Mouse (Mus musculus) liver, adult 2 months (tissue): ENCODE measurements at regions not wholly inside any gene's neighbourhood (a gene's known extent, or its start where the extent isn't known, plus 50 kb on each side); places are given as distances from the start of the nearest gene placed in this dataset.

Experiments used
- CTCF ChIP-seq: fragments of 200-500 bp; IDR thresholded peaks from 2 replicates; pipeline ENCODE4 v1.5.1; 2011; ENCODE audit warnings: low read depth, low read length, control low read depth
- POLR2A ChIP-seq: fragments of 200-500 bp; IDR thresholded peaks from 2 replicates; pipeline ENCODE4 v1.6.1; 2011; ENCODE audit warnings: low read length, control low read depth; ENCODE audit not compliant: insufficient read depth; ENCODE audit errors: extremely low read depth

GRCm38 (mm10) chr8:117894861-117895260 lies 93.1 kb upstream of the Mphosph6 start:
- no peak for TF ChIP-seq CTCF
- TF ChIP-seq POLR2A, result no peak
